Mouse (Mus musculus) CH12.LX (cell line): ENCODE results near the gene A730061H03Rik. TPM values are rescaled to one million over a fixed set of nuclear protein-coding genes. Genes with fewer than 3 reads are reported as not detected.
A peak's percentile ranks its signal among the peaks of the same experiment; 100 is the strongest.

ENCODE experiments used
- DNase-seq: peaks from one replicate; pipeline ENCODE4 v3.0.0-alpha.2; 2013; ENCODE audit errors: extremely low read depth
- H3K27ac ChIP-seq: 2 replicates; pipeline ENCODE4 v1.5.1; 2012; ENCODE audit warnings: low read depth, mild to moderate bottlenecking, control low read depth, moderate library complexity; ENCODE audit not compliant: insufficient read depth
- H3K27me3 ChIP-seq: replicated peaks from 2 replicates; pipeline ENCODE3; 2012; ENCODE audit warnings: inconsistent platforms
- H3K36me3 ChIP-seq, 2 experiments: replicated peaks in 1 of 2; 2 replicates each; pipeline versions ENCODE3 to v1.6.1; 2012; ENCODE audit warnings: inconsistent platforms in 1 of 2, low read length in 1 of 2, mild to moderate bottlenecking in 1 of 2, mixed read lengths in 1 of 2, moderate library complexity in 1 of 2; ENCODE audit not compliant: control insufficient read depth in 1 of 2, insufficient read depth in 1 of 2
- H3K4me1 ChIP-seq, 2 experiments: 2 replicates each; pipeline ENCODE4 v1.6.1; 2012; ENCODE audit warnings: inconsistent platforms in 1 of 2, moderate library complexity in 1 of 2; ENCODE audit not compliant: insufficient read depth in 2 of 2, control insufficient read depth in 1 of 2
- H3K4me2 ChIP-seq: 2 replicates; pipeline ENCODE4 v1.6.1; 2012; ENCODE audit warnings: low read depth, mild to moderate bottlenecking, control low read depth; ENCODE audit not compliant: poor library complexity, insufficient read depth, severe bottlenecking
- H3K4me3 ChIP-seq, 3 experiments: fragments of 150-350 bp in 1 of 3; sonication (generic) in 1 of 3; replicated peaks in 1 of 3; 2 replicates each; pipeline versions ENCODE3 to v1.5.1; 2011 to 2012; ENCODE audit warnings: low read depth in 2 of 3, low read length in 2 of 3, mild to moderate bottlenecking in 2 of 3, moderate library complexity in 2 of 3, control low read depth in 1 of 3, improper control_type of control experiment in 1 of 3, inconsistent platforms in 1 of 3, mixed read lengths in 1 of 3; ENCODE audit not compliant: poor library complexity in 1 of 3
- H3K79me2 ChIP-seq: replicated peaks from 2 replicates; pipeline ENCODE4 v1.6.1; 2012; ENCODE audit warnings: mild to moderate bottlenecking, moderate library complexity; ENCODE audit not compliant: control insufficient read depth, poor library complexity, insufficient read depth, severe bottlenecking; ENCODE audit errors: extremely low read depth
- H3K9ac ChIP-seq: 2 replicates; pipeline ENCODE4 v1.6.1; 2012; ENCODE audit warnings: low read depth, mild to moderate bottlenecking, control low read depth, moderate library complexity; ENCODE audit not compliant: insufficient read depth
- H3K9me3 ChIP-seq: replicated peaks from 2 replicates; pipeline ENCODE3; 2012; ENCODE audit warnings: low read length, inconsistent platforms, mixed read lengths
- BHLHE40 ChIP-seq: IDR thresholded peaks from 2 replicates; pipeline ENCODE4 v1.6.1; 2011; ENCODE audit warnings: mild to moderate bottlenecking, low read depth, low read length, improper control_type of control experiment
- CHD1 ChIP-seq: IDR thresholded peaks from 2 replicates; pipeline ENCODE4 v1.6.1; 2012; ENCODE audit warnings: low read depth, low read length, improper control_type of control experiment, inconsistent platforms
- CHD2 ChIP-seq: IDR thresholded peaks from 2 replicates; pipeline ENCODE4 v1.6.1; 2011; ENCODE audit warnings: low read length, improper control_type of control experiment
- ETS1 ChIP-seq: conservative IDR thresholded peaks from 2 replicates; pipeline ENCODE4 v1.6.1; 2012; ENCODE audit warnings: low read depth, mild to moderate bottlenecking, inconsistent platforms, low read length, improper control_type of control experiment, moderate library complexity
- GABPA ChIP-seq: IDR thresholded peaks from 2 replicates; pipeline ENCODE4 v1.6.1; 2012; ENCODE audit warnings: low read depth, low read length, improper control_type of control experiment, inconsistent platforms; ENCODE audit not compliant: insufficient replicate concordance
- HCFC1 ChIP-seq: IDR thresholded peaks from 2 replicates; pipeline ENCODE4 v1.6.1; 2012; ENCODE audit warnings: low read depth, mild to moderate bottlenecking, inconsistent platforms, low read length, improper control_type of control experiment
- IRF4 ChIP-seq: IDR thresholded peaks from 2 replicates; pipeline ENCODE4 v1.6.1; 2014; ENCODE audit warnings: low read depth, mild to moderate bottlenecking, inconsistent platforms, low read length, improper control_type of control experiment
- JUN ChIP-seq: IDR thresholded peaks from 2 replicates; pipeline ENCODE4 v1.6.1; 2011; ENCODE audit warnings: low read depth, mild to moderate bottlenecking, low read length, improper control_type of control experiment, moderate library complexity; ENCODE audit not compliant: insufficient read depth
- JUND ChIP-seq: conservative IDR thresholded peaks from 2 replicates; pipeline ENCODE4 v1.6.1; 2011; ENCODE audit warnings: low read depth, low read length, improper control_type of control experiment
- MAX ChIP-seq: IDR thresholded peaks from 2 replicates; pipeline ENCODE4 v1.6.1; 2011; ENCODE audit warnings: low read length, improper control_type of control experiment
- MEF2A ChIP-seq: IDR thresholded peaks from 2 replicates; pipeline ENCODE4 v1.6.1; 2014; ENCODE audit warnings: low read depth, mild to moderate bottlenecking, inconsistent platforms, low read length, improper control_type of control experiment, borderline replicate concordance
- NRF1 ChIP-seq: IDR thresholded peaks from 2 replicates; pipeline ENCODE4 v1.6.1; 2014; ENCODE audit warnings: low read depth, mild to moderate bottlenecking, inconsistent platforms, low read length, improper control_type of control experiment, moderate library complexity
- PAX5 ChIP-seq: IDR thresholded peaks from 2 replicates; pipeline ENCODE4 v1.6.1; 2012; ENCODE audit warnings: low read length, inconsistent platforms, mixed read lengths
- POLR2AphosphoS2 ChIP-seq: IDR thresholded peaks from 2 replicates; pipeline ENCODE4 v1.6.1; 2011; ENCODE audit warnings: low read depth, low read length, improper control_type of control experiment
- RAD21 ChIP-seq: IDR thresholded peaks from 2 replicates; pipeline ENCODE4 v1.6.1; 2011; ENCODE audit warnings: low read depth, mild to moderate bottlenecking, low read length, improper control_type of control experiment, moderate library complexity
- SMC3 ChIP-seq: IDR thresholded peaks from 2 replicates; pipeline ENCODE4 v1.6.1; 2011; ENCODE audit warnings: low read depth, low read length, improper control_type of control experiment
- TBP ChIP-seq: conservative IDR thresholded peaks from 2 replicates; pipeline ENCODE4 v1.6.1; 2011; ENCODE audit warnings: low read depth, low read length, improper control_type of control experiment
- UBTF ChIP-seq: IDR thresholded peaks from 2 replicates; pipeline ENCODE4 v1.6.1; 2012; ENCODE audit warnings: low read depth, mild to moderate bottlenecking, inconsistent platforms, low read length, improper control_type of control experiment, moderate library complexity
- USF1 ChIP-seq: IDR thresholded peaks from 2 replicates; pipeline ENCODE4 v1.6.1; 2014; ENCODE audit warnings: low read depth, mild to moderate bottlenecking, inconsistent platforms, low read length, improper control_type of control experiment
- USF2 ChIP-seq: conservative IDR thresholded peaks from 2 replicates; pipeline ENCODE4 v1.6.1; 2011; ENCODE audit warnings: low read depth, low read length, improper control_type of control experiment
- ZC3H11A ChIP-seq: IDR thresholded peaks from 2 replicates; pipeline ENCODE4 v1.6.1; 2012; ENCODE audit warnings: low read depth, mild to moderate bottlenecking, inconsistent platforms, low read length, improper control_type of control experiment
- ZKSCAN1 ChIP-seq: IDR thresholded peaks from 2 replicates; pipeline ENCODE4 v1.6.1; 2012; ENCODE audit warnings: low read depth, inconsistent platforms, low read length, improper control_type of control experiment, borderline replicate concordance
- ZMIZ1 ChIP-seq: IDR thresholded peaks from 2 replicates; pipeline ENCODE4 v1.6.1; 2012; ENCODE audit warnings: low read depth, mild to moderate bottlenecking, inconsistent platforms, low read length, improper control_type of control experiment
- dilution Hi-C: fragments of 300-500 bp; cut with MboI; formaldehyde crosslinking; loops from 2 replicates; pipeline ENCODE4 v1.14.3; 2020; ENCODE audit warnings: low sequenced_read_pairs; ENCODE audit not compliant: extremely low pct_unique_long_range_greater_than_20kb, extremely low pct_ligation_motif_present
- in situ Hi-C: fragments of 300-500 bp; cut with MboI; formaldehyde crosslinking; loops from 3 replicates; pipeline ENCODE4 v1.14.3; 2019; ENCODE audit warnings: low sequenced_read_pairs, low pct_ligation_motif_present, low pct_unique_long_range_greater_than_20kb, mixed read lengths
- polyA plus RNA-seq: library from polyadenylated mRNA; unstranded; fragments of >175 nt; gene quantifications from 2 replicates; pipeline ENCODE4 v1.2.1, GENCODE M21; 2012; ENCODE audit warnings: low read depth; ENCODE audit not compliant: insufficient read length
- total RNA-seq, 2 experiments: library from RNA; depleted of rRNA; stranded (reverse); fragments of 300-350 nt in 1 of 2; fragments of >200 nt in 1 of 2; gene quantifications; 2 replicates each; pipeline ENCODE4 v1.2.3; 2012 to 2014

A730061H03Rik gene
- total and polyA plus RNA-seq, 3 experiments, result 0.34 to 0.93 TPM; not detected in 1

DNA sequence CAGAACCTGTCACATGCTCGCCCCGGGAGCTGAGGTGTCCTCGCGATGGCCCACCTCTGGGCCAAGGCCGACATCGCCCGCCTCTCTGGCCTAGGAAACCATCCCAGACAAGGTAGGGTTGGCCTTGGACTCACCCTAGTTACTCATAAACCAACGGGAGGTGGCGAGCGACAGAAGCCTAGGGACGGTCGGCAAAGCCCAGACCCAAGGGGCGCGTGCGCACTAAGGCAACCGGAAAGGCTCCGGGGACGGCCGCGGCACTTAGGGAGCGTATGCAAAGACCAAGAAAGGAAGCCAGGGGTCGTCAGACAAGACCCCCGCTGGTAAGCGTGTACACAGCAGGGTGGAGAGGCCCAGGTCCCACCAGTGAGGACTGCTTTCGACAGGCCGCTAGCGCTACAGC, 406 bp downstream of the A730061H03Rik start, which contains the start of gene Dcaf11 (continued):
- TF ChIP-seq ZMIZ1 (peak; percentile 79), ZC3H11A (no peak), NRF1 (peak; percentile 89), UBTF (0 out of 2 replicates have a peak, but pooled peaks have one; percentile 68), CHD2 (peak; percentile 89), RAD21 (peak; percentile 9), MAX (peak; percentile 69; the same call in 1 of the 2 replicates), CHD1 (no peak), ZKSCAN1 (no peak)

GRCm38 (mm10) chr14:55558740-55559448, 1.3 kb downstream of the A730061H03Rik start:
- Histone ChIP-seq H3K9me3 (no peaks in the 10 kb centered on the region), H3K27me3 (no peaks in the 10 kb centered on the region), H3K9ac (peak overlapping the region; percentile 87), H3K4me1 (peaks cover 9 to 35% of the 10 kb centered on the region in 2 experiments), H3K79me2 (peaks cover 6% of the 10 kb centered on the region; the same call in 1 of the 2 replicates), H3K4me2 (peak overlapping the region; percentile 61; the same call in 1 of the 2 replicates)
- dilution Hi-C loops, result no loop called here
- in situ Hi-C loops, result no loop called here
- peak; percentile 54; the same call in 1 of the 2 replicates for TF ChIP-seq CHD1
- TF ChIP-seq POLR2AphosphoS2, result no peak
- peak; percentile 58; the same call in 1 of the 2 replicates for TF ChIP-seq TBP
- TF ChIP-seq, all 38 proteins: peak for 2
- Histone ChIP-seq H3K27ac (no peak overlapping the region), H3K36me3 (peaks cover 7 to 20% of the 10 kb centered on the region in 2 experiments), H3K4me3 (peak overlapping the region in 2 of 3 experiments; percentile 69 to 80)
- DNase-seq, result no peak

GRCm38 (mm10) chr14:55557587-55557986, 2.6 kb downstream of the A730061H03Rik start:
- Histone ChIP-seq H3K4me2 (peak overlapping the region; percentile 47), H3K9ac (peak overlapping the region; percentile 53; the same call in 1 of the 2 replicates), H3K9me3 (no peaks in the 10 kb centered on the region), H3K36me3 (peaks cover 0 to 7% of the 10 kb centered on the region in 2 experiments), H3K79me2 (peaks cover 6% of the 10 kb centered on the region; the same call in 1 of the 2 replicates), H3K27me3 (no peaks in the 10 kb centered on the region), H3K27ac (peak overlapping the region; percentile 86), H3K4me3 (no peak overlapping the region), H3K4me1 (peaks cover 9 to 35% of the 10 kb centered on the region in 2 experiments)
- in situ Hi-C loops (no loop called here), dilution Hi-C loops (no loop called here)
- TF ChIP-seq MEF2A (no peak), ZC3H11A (no peak), GABPA (no peak), PAX5 (no peak), HCFC1 (no peak), IRF4 (no peak), ETS1 (no peak), RAD21 (no peak), TBP (no peak), CHD1 (no peak), JUND (no peak), SMC3 (no peak), BHLHE40 (no peak), JUN (no peak), CHD2 (no peak), USF1 (no peak), USF2 (no peak)
- DNase-seq, result no peak
